Mouse (Mus musculus) olfactory bulb, adult 2 months (tissue): Measurements from ENCODE around the gene Ngp. TPM values are rescaled to one million over a fixed set of nuclear protein-coding genes. Genes with fewer than 3 reads are reported as not detected.
"Not testable (repeated sequence)": the region's sequence is repeated elsewhere in the genome, so short reads cannot be mapped to it uniquely, and the experiment has no call there.

Source experiments
- H3K27ac ChIP-seq: fragments of 200-500 bp; 2 replicates; pipeline ENCODE4 v1.5.1; 2012; ENCODE audit warnings: low read depth, low read length; ENCODE audit not compliant: insufficient read depth
- H3K4me1 ChIP-seq: fragments of 200-500 bp; 2 replicates; pipeline ENCODE4 v1.6.1; 2012; ENCODE audit warnings: low read length; ENCODE audit not compliant: control insufficient read depth, insufficient read depth
- H3K4me3 ChIP-seq: fragments of 200-500 bp; 2 replicates; pipeline ENCODE4 v1.5.1; 2012; ENCODE audit warnings: mild to moderate bottlenecking, low read depth, low read length, moderate library complexity; ENCODE audit not compliant: insufficient read depth
- CTCF ChIP-seq: fragments of 200-500 bp; IDR thresholded peaks from 2 replicates; pipeline ENCODE4 v1.5.1; 2012; ENCODE audit warnings: low read depth, mild to moderate bottlenecking, low read length, moderate library complexity; ENCODE audit not compliant: insufficient read depth
- POLR2A ChIP-seq: fragments of 200-500 bp; IDR thresholded peaks from 2 replicates; pipeline ENCODE4 v1.6.1; 2012; ENCODE audit warnings: mild to moderate bottlenecking, low read depth, low read length, moderate library complexity; ENCODE audit not compliant: insufficient read depth
- WGBS: fragments of 180-500 bp; shearing (Covaris S2); methylation state at CpG from one replicate; pipeline ENCODE4 v1.1.7; 2018; 5-methylcytosine and 5-hydroxymethylcytosine counted together
- polyA plus RNA-seq: library from polyadenylated mRNA; stranded (reverse); fragments of >200 nt; gene quantifications from 2 replicates; pipeline ENCODE4 v1.2.4, GENCODE M21; 2012; ENCODE audit warnings: low replicate concordance; ENCODE audit not compliant: missing spikeins, insufficient read depth, insufficient read length

Ngp gene
- polyA plus RNA-seq, 1 experiment = not detected

DNA sequence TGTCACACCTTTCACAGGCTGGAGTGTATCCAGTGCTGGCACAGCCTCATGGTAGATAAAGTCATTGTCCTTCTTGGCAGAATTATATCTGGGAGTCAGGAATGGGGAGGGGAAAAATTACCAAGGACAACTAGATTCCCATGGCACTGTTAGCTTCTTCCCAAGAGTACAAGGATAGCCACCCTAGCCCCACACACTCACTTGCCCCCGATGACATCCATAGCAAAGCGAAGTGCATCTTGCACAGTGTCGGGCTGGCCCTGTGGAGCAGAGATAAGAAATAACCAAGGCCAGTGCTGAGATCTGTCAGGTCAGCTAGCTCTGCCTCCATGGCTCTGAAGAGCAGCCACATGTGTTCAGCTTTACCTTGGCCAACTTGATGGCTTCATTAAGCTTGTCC, 28.7 kb upstream of the Ngp start:
- TF ChIP-seq POLR2A = no peak
- no peak for TF ChIP-seq CTCF
- Histone ChIP-seq H3K4me1 (peaks cover 16% of the 10 kb centered on the region), H3K4me3 (no peak overlapping the region), H3K27ac (no peak overlapping the region)
- 98% methylated on average over 3 of the region's 3 CpGs for WGBS

DNA sequence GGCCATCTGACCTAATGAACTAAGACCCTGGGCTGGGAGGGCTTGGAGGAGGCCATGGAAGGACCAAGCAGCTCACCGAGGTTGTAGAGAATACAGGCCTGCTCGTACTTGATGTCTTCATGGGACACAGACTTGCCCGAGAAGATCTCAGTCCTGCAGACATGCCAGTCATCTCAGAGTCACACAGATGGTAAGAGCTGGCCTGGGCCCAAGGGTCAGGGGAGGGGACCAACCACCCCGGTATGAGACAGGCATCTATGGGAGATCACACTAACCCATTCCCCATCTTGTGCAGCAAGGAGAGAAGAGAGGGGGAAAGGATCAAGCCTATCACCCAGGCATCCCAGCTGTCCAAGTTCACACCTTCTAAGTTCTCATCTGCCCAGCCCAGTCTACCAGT, 26.3 kb upstream of the Ngp start:
- H3K4me3 ChIP-seq = no peak overlapping the region
- WGBS = 81% methylated on average over 4 of the region's 4 CpGs
- peaks cover 16% of the 10 kb centered on the region for H3K4me1 ChIP-seq
- no peak for TF ChIP-seq CTCF
- no peak for TF ChIP-seq POLR2A
- H3K27ac ChIP-seq = no peak overlapping the region

- no peak overlapping the region for H3K27ac ChIP-seq
- no peak overlapping the region for H3K4me3 ChIP-seq
- peaks cover 8% of the 10 kb centered on the region for H3K4me1 ChIP-seq
- WGBS = 81% methylated on average over 5 of the region's 5 CpGs
- TF ChIP-seq POLR2A = no peak
- TF ChIP-seq CTCF = no peak
These were observed 18.9 kb upstream of the Ngp start for GRCm38 (mm10) chr9:110400650-110401049.

- Histone ChIP-seq H3K4me3 (no peak overlapping the region), H3K4me1 (peaks cover 15% of the 10 kb centered on the region), H3K27ac (no peak overlapping the region)
- no peak for TF ChIP-seq CTCF
- TF ChIP-seq POLR2A = no peak
- 98% methylated on average over 2 of the region's 2 CpGs for WGBS
These were observed 16.8 kb upstream of the Ngp start for GRCm38 (mm10) chr9:110402731-110403130.

DNA sequence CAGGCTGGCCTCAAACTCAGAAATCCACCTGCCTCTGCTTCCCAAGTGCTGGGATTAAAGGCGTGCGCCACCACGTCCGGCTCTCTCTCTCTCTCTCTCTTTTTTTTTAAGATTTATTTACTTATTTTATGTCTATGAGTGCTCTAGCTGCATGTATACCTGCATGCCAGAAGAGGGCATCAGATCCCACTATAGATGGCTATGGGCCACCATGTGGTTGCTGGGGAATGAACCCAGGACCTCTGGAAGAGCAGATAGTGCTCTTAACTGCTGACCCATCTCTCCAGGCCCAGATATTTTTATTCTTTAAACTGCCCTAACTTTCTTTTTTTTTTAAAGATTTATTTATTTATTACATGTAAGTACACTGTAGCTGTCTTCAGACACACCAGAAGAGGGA, 16.3 kb upstream of the Ngp start:
- H3K4me3 ChIP-seq, H3K27ac ChIP-seq: not testable (repeated sequence)
- peaks cover 15% of the 10 kb centered on the region for H3K4me1 ChIP-seq
- 82% methylated on average over 4 of the region's 4 CpGs for WGBS

GRCm38 (mm10) chr9:110407311-110408098, 12.0 kb upstream of the Ngp start:
- peak overlapping the region; percentile 78 for H3K4me3 ChIP-seq
- TF ChIP-seq CTCF (no peak), POLR2A (no peak)
- peaks cover 7% of the 10 kb centered on the region for H3K4me1 ChIP-seq
- WGBS = under 1% methylated on average over 41 of the region's 41 CpGs
- H3K27ac ChIP-seq = peak overlapping the region; percentile 40; the same call in 1 of the 2 replicates

- H3K4me1 ChIP-seq = peaks cover 7% of the 10 kb centered on the region
- peak within 1 kb of the TSS; percentile 92 for H3K27ac ChIP-seq
- WGBS = under 1% methylated on average over 39 of the region's 39 CpGs
- peak; percentile 58 for TF ChIP-seq POLR2A
- TF ChIP-seq CTCF = no peak
- H3K4me3 ChIP-seq = peak within 1 kb of the TSS; percentile 78
These were observed 11.3 kb upstream of the Ngp start, which contains the start of gene Ptpn23 for GRCm38 (mm10) chr9:110408099-110408773. Gene Ptpn23 (minus strand): TSS chr9:110408213.

DNA sequence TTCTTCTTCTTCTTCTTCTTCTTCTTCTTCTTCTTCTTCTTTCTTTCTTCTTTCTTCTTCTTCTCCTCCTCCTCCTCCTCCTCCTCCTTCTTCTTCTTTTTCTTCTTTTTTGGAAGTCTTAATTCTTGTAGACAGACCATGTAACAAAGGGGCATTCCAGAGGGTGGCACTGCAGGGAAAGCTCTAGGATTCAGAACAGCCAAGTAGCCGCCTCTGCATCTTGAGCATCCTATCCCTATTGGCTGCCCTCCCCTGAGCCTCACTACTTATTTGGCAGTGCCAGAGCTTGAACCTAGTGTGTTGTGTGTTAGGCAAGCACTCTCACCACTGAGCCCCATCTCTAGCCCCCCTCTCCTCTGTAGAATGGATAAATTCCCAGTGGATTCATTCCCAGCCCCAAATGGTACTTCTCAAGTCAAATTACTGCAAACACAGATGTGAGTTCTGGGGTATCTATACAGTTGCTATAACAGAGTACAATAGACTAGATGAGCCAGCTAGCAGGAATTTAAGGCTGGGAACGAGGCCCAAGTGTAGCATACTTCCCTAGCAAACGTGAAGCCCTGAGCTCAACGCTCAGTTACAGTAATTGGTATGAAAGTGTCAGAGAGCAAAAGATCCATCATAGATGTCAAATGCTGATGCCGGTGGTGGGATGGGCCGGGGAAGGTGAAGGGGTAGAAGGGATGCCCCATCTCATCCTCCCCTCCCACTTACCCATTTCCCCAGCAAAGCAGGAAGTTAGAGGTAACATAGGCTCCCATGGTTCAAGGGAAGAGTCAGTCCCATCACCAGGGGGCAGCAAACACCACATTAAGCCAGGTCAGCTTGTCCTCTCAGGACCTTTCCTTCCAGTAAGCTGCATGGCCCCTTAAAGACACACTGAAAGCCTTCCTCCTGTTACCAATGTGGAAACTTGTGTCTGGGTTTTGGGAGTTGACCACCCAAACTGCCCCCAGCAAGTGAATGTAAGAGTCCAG, 8.3 kb upstream of the Ngp start:
- Histone ChIP-seq H3K27ac (no peak overlapping the region), H3K4me1 (peaks cover 5% of the 10 kb centered on the region), H3K4me3 (no peak overlapping the region)
- WGBS = 33% methylated on average over 6 of the region's 6 CpGs
- TF ChIP-seq POLR2A = no peak
- 0 out of 2 replicates have a peak, but pooled peaks have one; percentile 18 for TF ChIP-seq CTCF
